Mouse (Mus musculus) liver, embryonic 12.5 days (tissue): ENCODE measurements around the gene Sema6d. TPM values are rescaled to one million over a fixed set of nuclear protein-coding genes. Genes with fewer than 3 reads are reported as not detected.

ENCODE experiments used
- ATAC-seq: fragments of 200-750 bp; cut with Nextera tagmentation; 2 replicates; pipeline ENCODE4 v1.8.0; 2017; ENCODE audit warnings: moderate number of reproducible peaks, mild to moderate bottlenecking, moderate library complexity
- H3K27ac ChIP-seq: fragments of 300-500 bp; sonication (generic); 2 replicates; pipeline ENCODE4 v1.5.1; 2016; ENCODE audit warnings: mild to moderate bottlenecking
- H3K27me3 ChIP-seq: fragments of 300-500 bp; sonication (generic); replicated peaks from 2 replicates; pipeline ENCODE4 v1.6.1; 2016; ENCODE audit warnings: mild to moderate bottlenecking, moderate library complexity
- H3K36me3 ChIP-seq: fragments of 300-500 bp; sonication (generic); 2 replicates; pipeline ENCODE4 v1.6.1; 2016; ENCODE audit warnings: mild to moderate bottlenecking, moderate library complexity
- H3K4me1 ChIP-seq: fragments of 300-500 bp; sonication (generic); 2 replicates; pipeline ENCODE4 v1.6.1; 2016
- H3K4me2 ChIP-seq: fragments of 300-500 bp; sonication (generic); 2 replicates; pipeline ENCODE4 v1.6.1; 2016; ENCODE audit warnings: mild to moderate bottlenecking, moderate library complexity
- H3K4me3 ChIP-seq: fragments of 300-500 bp; sonication (generic); 2 replicates; pipeline ENCODE4 v1.5.1; 2016; ENCODE audit warnings: mild to moderate bottlenecking, moderate library complexity
- H3K9ac ChIP-seq: fragments of 300-500 bp; sonication (generic); 2 replicates; pipeline ENCODE4 v1.6.1; 2016; ENCODE audit warnings: mild to moderate bottlenecking, moderate library complexity
- H3K9me3 ChIP-seq: fragments of 300-500 bp; sonication (generic); replicated peaks from 2 replicates; pipeline ENCODE4 v1.6.1; 2016; ENCODE audit warnings: mild to moderate bottlenecking, moderate library complexity
- WGBS: fragments of 180-500 bp; shearing (Covaris S2); methylation state at CpG from one replicate; pipeline ENCODE4 v1.1.7; 2016; ENCODE audit not compliant: insufficient replicate concordance; 5-methylcytosine and 5-hydroxymethylcytosine counted together
- polyA plus RNA-seq: library from polyadenylated mRNA; unstranded; fragments of >200 nt; fragmentation: Nextera tagmentation; extraction: Ambion mirVana; gene quantifications from 2 replicates; pipeline ENCODE4 v1.2.1, GENCODE M21; 2016

The Sema6d gene
- polyA plus RNA-seq, 1 experiment from 2014 or later = 5.9 TPM

GRCm38 (mm10) chr2:124189271-124189670, 99.5 kb downstream of the Sema6d start:
- no peaks in the 10 kb centered on the region for H3K36me3 ChIP-seq
- H3K27me3 ChIP-seq = no peaks in the 10 kb centered on the region
- no peak overlapping the region for H3K9ac ChIP-seq
- no peak overlapping the region for H3K27ac ChIP-seq
- no peak overlapping the region for H3K4me3 ChIP-seq
- no peak overlapping the region for H3K4me2 ChIP-seq
- WGBS = 56% methylated on average over 2 of the region's 2 CpGs
- H3K4me1 ChIP-seq = no peaks in the 10 kb centered on the region
- ATAC-seq = no peak
- no peaks in the 10 kb centered on the region for H3K9me3 ChIP-seq

- no peak for ATAC-seq
- H3K27me3 ChIP-seq = no peaks in the 10 kb centered on the region
- H3K4me3 ChIP-seq = no peak overlapping the region
- H3K4me2 ChIP-seq = no peak overlapping the region
- no peaks in the 10 kb centered on the region for H3K4me1 ChIP-seq
- H3K36me3 ChIP-seq = no peaks in the 10 kb centered on the region
- H3K9me3 ChIP-seq = no peaks in the 10 kb centered on the region
- 69% methylated on average over 5 of the region's 5 CpGs for WGBS
- no peak overlapping the region for H3K9ac ChIP-seq
- no peak overlapping the region for H3K27ac ChIP-seq
Observed at GRCm38 (mm10) chr2:124194041-124194440, 104.3 kb downstream of the Sema6d start.

GRCm38 (mm10) chr2:124201493-124201892, 111.7 kb downstream of the Sema6d start:
- Histone ChIP-seq H3K27ac (no peak overlapping the region), H3K9ac (no peak overlapping the region), H3K4me3 (no peak overlapping the region), H3K4me1 (no peaks in the 10 kb centered on the region), H3K9me3 (no peaks in the 10 kb centered on the region), H3K4me2 (no peak overlapping the region), H3K27me3 (no peaks in the 10 kb centered on the region), H3K36me3 (no peaks in the 10 kb centered on the region)
- WGBS = 78% methylated on average over 5 of the region's 5 CpGs
- ATAC-seq = no peak

GRCm38 (mm10) chr2:124202475-124202990, 112.8 kb downstream of the Sema6d start:
- no peak for ATAC-seq

GRCm38 (mm10) chr2:124205811-124206210, 116.0 kb downstream of the Sema6d start:
- Histone ChIP-seq H3K4me1 (no peaks in the 10 kb centered on the region), H3K27ac (no peak overlapping the region), H3K4me2 (no peak overlapping the region), H3K27me3 (no peaks in the 10 kb centered on the region), H3K4me3 (no peak overlapping the region), H3K9me3 (no peaks in the 10 kb centered on the region), H3K36me3 (no peaks in the 10 kb centered on the region), H3K9ac (no peak overlapping the region)
- ATAC-seq = no peak
- WGBS = 57% methylated on average over 5 of the region's 5 CpGs

More at GRCm38 (mm10) chr2:124202475-124202990, 112.8 kb downstream of the Sema6d start:
- Histone ChIP-seq H3K9me3 (no peaks in the 10 kb centered on the region), H3K4me1 (no peaks in the 10 kb centered on the region), H3K4me3 (no peak overlapping the region), H3K27me3 (no peaks in the 10 kb centered on the region), H3K36me3 (no peaks in the 10 kb centered on the region), H3K27ac (no peak overlapping the region), H3K9ac (no peak overlapping the region), H3K4me2 (no peak overlapping the region)
- WGBS = 30% methylated on average over 4 of the region's 4 CpGs

- no peaks in the 10 kb centered on the region for H3K9me3 ChIP-seq
- no peaks in the 10 kb centered on the region for H3K27me3 ChIP-seq
- no peak overlapping the region for H3K9ac ChIP-seq
- H3K36me3 ChIP-seq = no peaks in the 10 kb centered on the region
- H3K4me2 ChIP-seq = no peak overlapping the region
- no peak for ATAC-seq
- no peak overlapping the region for H3K4me3 ChIP-seq
- no peak overlapping the region for H3K27ac ChIP-seq
- WGBS = 13% methylated on average over 2 of the region's 2 CpGs
- H3K4me1 ChIP-seq = no peaks in the 10 kb centered on the region
Observed at GRCm38 (mm10) chr2:124208251-124208650, 118.5 kb downstream of the Sema6d start.

- WGBS = 65% methylated on average over 7 of the region's 7 CpGs
- Histone ChIP-seq H3K36me3 (no peaks in the 10 kb centered on the region), H3K27ac (no peak overlapping the region)
Observed at GRCm38 (mm10) chr2:124223559-124223958, 133.8 kb downstream of the Sema6d start.

GRCm38 (mm10) chr2:124224328-124224727, 134.6 kb downstream of the Sema6d start:
- ATAC-seq = no peak
- Histone ChIP-seq H3K9me3 (no peaks in the 10 kb centered on the region), H3K4me3 (no peak overlapping the region), H3K36me3 (no peaks in the 10 kb centered on the region), H3K27ac (no peak overlapping the region), H3K27me3 (no peaks in the 10 kb centered on the region), H3K4me1 (no peaks in the 10 kb centered on the region), H3K9ac (no peak overlapping the region), H3K4me2 (no peak overlapping the region)
- WGBS = 64% methylated on average over 2 of the region's 2 CpGs

More at GRCm38 (mm10) chr2:124223559-124223958, 133.8 kb downstream of the Sema6d start:
- H3K4me2 ChIP-seq = no peak overlapping the region
- H3K27me3 ChIP-seq = no peaks in the 10 kb centered on the region
- no peak overlapping the region for H3K9ac ChIP-seq
- H3K4me3 ChIP-seq = no peak overlapping the region
- no peaks in the 10 kb centered on the region for H3K4me1 ChIP-seq
- no peak for ATAC-seq
- H3K9me3 ChIP-seq = no peaks in the 10 kb centered on the region

- Histone ChIP-seq H3K4me3 (no peak overlapping the region), H3K4me2 (no peak overlapping the region), H3K4me1 (no peaks in the 10 kb centered on the region), H3K27ac (no peak overlapping the region), H3K36me3 (no peaks in the 10 kb centered on the region), H3K9ac (no peak overlapping the region), H3K9me3 (no peaks in the 10 kb centered on the region), H3K27me3 (no peaks in the 10 kb centered on the region)
- 68% methylated on average over 9 of the region's 9 CpGs for WGBS
- no peak for ATAC-seq
Observed at GRCm38 (mm10) chr2:124234636-124235221, 145.0 kb downstream of the Sema6d start.

GRCm38 (mm10) chr2:124235237-124236055, 145.7 kb downstream of the Sema6d start:
- 44% methylated on average over 6 of the region's 6 CpGs for whole genome bisulfite sequencing
- ATAC-seq = no peak

GRCm38 (mm10) chr2:124236831-124237230, 147.1 kb downstream of the Sema6d start:
- Histone ChIP-seq H3K36me3 (no peaks in the 10 kb centered on the region), H3K4me3 (no peak overlapping the region), H3K4me2 (no peak overlapping the region), H3K4me1 (no peaks in the 10 kb centered on the region), H3K9me3 (no peaks in the 10 kb centered on the region), H3K9ac (no peak overlapping the region), H3K27ac (no peak overlapping the region), H3K27me3 (no peaks in the 10 kb centered on the region)
- WGBS = 62% methylated on average over 1 of the region's 1 CpGs
- ATAC-seq = no peak

More at GRCm38 (mm10) chr2:124235237-124236055, 145.7 kb downstream of the Sema6d start:
- no peaks in the 10 kb centered on the region for H3K36me3 ChIP-seq
- no peak overlapping the region for H3K4me2 ChIP-seq
- H3K4me3 ChIP-seq = no peak overlapping the region
- no peak overlapping the region for H3K27ac ChIP-seq
- no peaks in the 10 kb centered on the region for H3K4me1 ChIP-seq
- no peak overlapping the region for H3K9ac ChIP-seq
- H3K9me3 ChIP-seq = no peaks in the 10 kb centered on the region
- H3K27me3 ChIP-seq = no peaks in the 10 kb centered on the region

GRCm38 (mm10) chr2:124243608-124244007, 153.8 kb downstream of the Sema6d start:
- Histone ChIP-seq H3K4me3 (no peak overlapping the region), H3K4me1 (no peaks in the 10 kb centered on the region), H3K27ac (no peak overlapping the region), H3K36me3 (no peaks in the 10 kb centered on the region), H3K4me2 (no peak overlapping the region), H3K9ac (no peak overlapping the region), H3K9me3 (no peaks in the 10 kb centered on the region), H3K27me3 (no peaks in the 10 kb centered on the region)
- WGBS = 31% methylated on average over 1 of the region's 1 CpGs
- no peak for ATAC-seq
